Mouse (Mus musculus) gastrocnemius, adult 8-10 months (tissue): ENCODE results near the gene Cadm1. TPM values are rescaled to one million over a fixed set of nuclear protein-coding genes. Genes with fewer than 3 reads are reported as not detected.
A peak's percentile ranks its signal among the peaks of the same experiment; 100 is the strongest.

Experiments used
- DNase-seq, 2 experiments: peaks; one replicate each; pipeline ENCODE4 v3.0.0; 2022; ENCODE audit warnings: low spot score in 2 of 2
- total RNA-seq, 4 experiments: library from RNA; stranded (reverse); gene quantifications; 2 replicates each; pipeline ENCODE4 v1.2.4; 2022

The Cadm1 gene
- total RNA-seq = 1 to 10 TPM; 3.8 to 8.5 (median 6.1) TPM

- peak; percentile 88 to 93 for DNase-seq
Measured at GRCm38 (mm10) chr9:47529602-47530450, at the start of gene Cadm1. Gene Cadm1 (plus strand): TSS chr9:47530173.

- no peak for DNase-seq
Measured at GRCm38 (mm10) chr9:47484506-47484905, 45.5 kb upstream of the Cadm1 start.

GRCm38 (mm10) chr9:47485186-47485585 lies 44.8 kb upstream of the Cadm1 start:
- no peak for DNase-seq

- no peak for DNase-seq
Measured at GRCm38 (mm10) chr9:47499761-47500160, 30.2 kb upstream of the Cadm1 start.

- no peak for DNase-seq
Measured at GRCm38 (mm10) chr9:47505956-47506355, 24.0 kb upstream of the Cadm1 start.

GRCm38 (mm10) chr9:47506876-47507275 lies 23.1 kb upstream of the Cadm1 start:
- no peak for DNase-seq

- DNase-seq = no peak
Measured at GRCm38 (mm10) chr9:47508109-47508508, 21.9 kb upstream of the Cadm1 start.

- no peak for DNase-seq
Measured at GRCm38 (mm10) chr9:47512521-47512920, 17.5 kb upstream of the Cadm1 start.

GRCm38 (mm10) chr9:47514318-47514717 lies 15.7 kb upstream of the Cadm1 start:
- DNase-seq = no peak

GRCm38 (mm10) chr9:47516238-47516637 lies 13.7 kb upstream of the Cadm1 start:
- DNase-seq = no peak

- DNase-seq = no peak
Measured at GRCm38 (mm10) chr9:47527290-47527689, 2.7 kb upstream of the Cadm1 start.

- DNase-seq = no peak
Measured at GRCm38 (mm10) chr9:47527741-47528140, 2.2 kb upstream of the Cadm1 start.

- no peak for DNase-seq
Measured at GRCm38 (mm10) chr9:47529182-47529581, 791 bp upstream of the Cadm1 start.

GRCm38 (mm10) chr9:47530544-47530921 lies 560 bp downstream of the Cadm1 start:
- DNase-seq = peak in 1 of 2 experiments; percentile 9

- peak; percentile 31 to 57 for DNase-seq
Measured at GRCm38 (mm10) chr9:47530922-47531850, 1.2 kb downstream of the Cadm1 start.

- DNase-seq = no peak
Measured at GRCm38 (mm10) chr9:47532215-47532865, 2.4 kb downstream of the Cadm1 start.

GRCm38 (mm10) chr9:47533461-47533860 lies 3.5 kb downstream of the Cadm1 start:
- DNase-seq = no peak

- DNase-seq = no peak
Measured at GRCm38 (mm10) chr9:47534573-47535475, 4.9 kb downstream of the Cadm1 start.

- DNase-seq = no peak
Measured at GRCm38 (mm10) chr9:47545245-47545644, 15.3 kb downstream of the Cadm1 start.

GRCm38 (mm10) chr9:47545667-47546066 lies 15.7 kb downstream of the Cadm1 start:
- DNase-seq = no peak

GRCm38 (mm10) chr9:47548402-47548801 lies 18.4 kb downstream of the Cadm1 start:
- DNase-seq = no peak
